Mouse (Mus musculus) liver (tissue): ENCODE data around the gene Krt84.

Source experiments
- DNase-seq: peaks from one replicate; pipeline ENCODE4 v3.0.0-alpha.2; 2020; ENCODE audit warnings: mixed read lengths

Gene Krt84

GRCm38 (mm10) chr15:101495266-101495665 is 37.4 kb downstream of the Krt84 start:
- no peak for DNase-seq

GRCm38 (mm10) chr15:101494203-101494602 is 38.4 kb downstream of the Krt84 start:
- DNase-seq = no peak

- no peak for DNase-seq
Measured at GRCm38 (mm10) chr15:101493713-101494112, 38.9 kb downstream of the Krt84 start.

- no peak for DNase-seq
Measured at GRCm38 (mm10) chr15:101492718-101493117, 39.9 kb downstream of the Krt84 start.

GRCm38 (mm10) chr15:101491431-101491830 is 41.2 kb downstream of the Krt84 start, which contains the start of gene Krt83:
TSS of gene Krt83 (minus strand) at chr15:101491512.
- no peak for DNase-seq

- DNase-seq = no peak
Measured at GRCm38 (mm10) chr15:101485911-101486635, 46.5 kb downstream of the Krt84 start.

GRCm38 (mm10) chr15:101484939-101485338 is 47.7 kb downstream of the Krt84 start:
- no peak for DNase-seq

GRCm38 (mm10) chr15:101483646-101484045 is 49.0 kb downstream of the Krt84 start:
- DNase-seq = no peak

GRCm38 (mm10) chr15:101482056-101482455 is 50.6 kb downstream of the Krt84 start:
- DNase-seq = no peak

- DNase-seq = no peak
Measured at GRCm38 (mm10) chr15:101479666-101480060, 53.0 kb downstream of the Krt84 start.

- DNase-seq = peak; percentile 34
Measured at GRCm38 (mm10) chr15:101479007-101479665, 53.5 kb downstream of the Krt84 start.
